Mouse (Mus musculus) olfactory bulb, adult 2 months (tissue): ENCODE data around the gene Cdkn1b.

Experiments used
- CTCF ChIP-seq: fragments of 200-500 bp; IDR thresholded peaks from 2 replicates; pipeline ENCODE4 v1.5.1; 2012; ENCODE audit warnings: low read depth, mild to moderate bottlenecking, low read length, moderate library complexity; ENCODE audit not compliant: insufficient read depth
- POLR2A ChIP-seq: fragments of 200-500 bp; IDR thresholded peaks from 2 replicates; pipeline ENCODE4 v1.6.1; 2012; ENCODE audit warnings: mild to moderate bottlenecking, low read depth, low read length, moderate library complexity; ENCODE audit not compliant: insufficient read depth

GRCm38 (mm10) chr6:134923670-134924069, 3.5 kb downstream of the Cdkn1b start:
- TF ChIP-seq CTCF, result no peak
- no peak for TF ChIP-seq POLR2A
